Mouse (Mus musculus): ENCODE results near the gene Prpf40b. TPM values are rescaled to one million over a fixed set of nuclear protein-coding genes. Genes with fewer than 3 reads are reported as not detected.
A peak's percentile ranks its signal among the peaks of the same experiment; 100 is the strongest.

The Prpf40b gene
- polyA plus RNA-seq, 1 experiment, result 24.7 TPM

DNA sequence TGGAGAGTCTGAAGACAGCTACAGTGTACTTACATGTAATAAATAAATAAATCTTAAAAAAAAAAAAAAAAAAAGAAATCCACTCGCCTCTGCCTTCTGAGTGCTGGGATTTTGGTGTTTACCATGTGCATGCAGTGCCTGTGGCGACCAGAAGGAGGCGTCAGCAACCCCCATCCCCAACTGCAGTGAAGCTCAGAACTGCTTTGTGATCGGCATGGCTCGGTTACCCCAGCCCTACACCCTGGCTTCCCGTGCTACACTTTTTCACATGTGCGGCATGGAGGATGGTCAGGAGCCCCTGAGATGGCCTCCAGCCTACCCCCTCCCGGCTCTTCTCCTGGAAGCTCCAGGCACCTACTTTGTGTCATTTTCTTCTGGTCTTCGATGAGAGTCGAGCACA is 11.4 kb upstream of the Prpf40b start:
- no peak overlapping the region for H3K4me3 ChIP-seq (ENCODE audit: insufficient read depth, poor library complexity, severe bottlenecking)
- no peaks in the 10 kb centered on the region for H3K79me2 ChIP-seq (ENCODE audit: control insufficient read depth, insufficient read depth)
- TF ChIP-seq MAX (IDR thresholded peaks at IDR 0.05) (no peak), CTCF (IDR thresholded peaks at IDR 0.05; ENCODE audit: control insufficient read depth, insufficient read depth, insufficient read length) (peak; percentile 9)
- H3K36me3 ChIP-seq (ENCODE audit: control insufficient read depth, insufficient read depth), result no peaks in the 10 kb centered on the region
- no peaks in the 10 kb centered on the region for H3K79me3 ChIP-seq (ENCODE audit: low read depth)
- no peak overlapping the region for H3ac ChIP-seq (ENCODE audit: control insufficient read depth, insufficient read length, low read depth)
- H3K27me3 ChIP-seq (ENCODE audit: control insufficient read depth, insufficient read depth, insufficient read length), result peaks cover 7% of the 10 kb centered on the region

DNA sequence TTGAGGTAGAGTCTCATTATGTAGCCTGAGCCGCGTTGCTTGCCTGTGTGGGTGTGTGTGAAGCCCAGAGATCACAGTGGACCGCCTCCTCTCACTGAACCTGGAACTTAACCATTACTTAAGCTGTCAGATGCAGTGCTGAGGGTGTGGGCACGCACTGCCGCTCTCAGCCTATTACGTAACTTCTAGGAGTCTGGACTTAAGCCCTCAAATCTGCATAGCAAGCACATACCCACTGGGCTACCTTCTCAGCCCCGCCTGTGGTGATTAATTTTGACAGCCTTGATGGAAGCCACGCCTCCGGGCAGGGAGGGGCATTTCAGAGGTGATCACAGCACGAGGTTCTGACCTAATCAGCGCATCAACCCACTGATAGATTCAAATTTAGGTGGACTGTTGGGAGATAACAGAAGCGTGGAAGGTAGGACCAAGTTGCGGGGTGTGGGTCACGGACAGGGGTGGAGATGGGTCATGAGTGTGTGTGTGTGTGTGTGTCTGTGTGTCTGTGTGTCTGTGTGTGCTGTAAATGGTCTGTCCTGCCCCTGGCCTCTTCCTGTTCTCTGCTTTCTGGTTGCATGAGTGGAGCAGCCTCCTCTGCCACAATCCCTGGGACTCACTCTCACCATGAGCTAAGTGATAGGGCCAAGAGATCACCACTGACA is 10.2 kb upstream of the Prpf40b start:
- Histone ChIP-seq H3K27me3 (ENCODE audit: control insufficient read depth, insufficient read depth, insufficient read length) (peaks cover 6% of the 10 kb centered on the region), H3K36me3 (ENCODE audit: control insufficient read depth, insufficient read depth) (no peaks in the 10 kb centered on the region), H3K79me3 (ENCODE audit: low read depth) (no peaks in the 10 kb centered on the region), H3K79me2 (ENCODE audit: control insufficient read depth, insufficient read depth) (no peaks in the 10 kb centered on the region), H3K4me3 (ENCODE audit: insufficient read depth, poor library complexity, severe bottlenecking) (no peak overlapping the region), H3ac (ENCODE audit: control insufficient read depth, insufficient read length, low read depth) (no peak overlapping the region)
- TF ChIP-seq FOSL1 (IDR thresholded peaks at IDR 0.05; ENCODE audit: insufficient read depth, low read length, poor library complexity, severe bottlenecking) (no peak), USF1 (IDR thresholded peaks at IDR 0.05; ENCODE audit: low read depth) (no peak), MYOG (IDR thresholded peaks at IDR 0.05; ENCODE audit: control insufficient read depth, extremely low read depth, insufficient read length) (no peak)

DNA sequence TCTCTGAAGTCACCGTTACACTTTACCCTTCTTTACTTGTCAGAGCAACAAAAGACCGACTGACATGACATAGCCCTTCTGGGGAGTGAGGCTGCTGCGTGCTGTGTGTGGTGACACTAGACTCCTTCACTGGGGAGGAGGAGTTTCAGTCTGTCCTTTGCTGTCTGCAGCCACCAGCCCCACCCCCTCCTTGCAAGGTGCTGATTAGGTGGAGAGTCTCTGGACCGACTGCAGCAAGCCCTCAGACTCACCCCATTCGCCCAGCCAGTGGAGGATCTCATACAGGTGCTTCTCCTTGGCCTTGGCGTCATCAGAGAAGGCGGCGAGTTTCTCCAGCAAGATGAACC is 9.7 kb upstream of the Prpf40b start:
- no peak for TF ChIP-seq CTCF (IDR thresholded peaks at IDR 0.05; ENCODE audit: control insufficient read depth, insufficient read depth, insufficient read length)
- TF ChIP-seq USF1 (IDR thresholded peaks at IDR 0.05; ENCODE audit: low read depth), result no peak
- no peak for TF ChIP-seq MYOD1 (IDR thresholded peaks at IDR 0.05; ENCODE audit: control insufficient read depth, insufficient read length, low read depth)
- TF ChIP-seq MAX (IDR thresholded peaks at IDR 0.05), result no peak
- TF ChIP-seq MYOG (IDR thresholded peaks at IDR 0.05; ENCODE audit: control insufficient read depth, extremely low read depth, insufficient read length), result no peak
- no peak for TF ChIP-seq FOSL1 (IDR thresholded peaks at IDR 0.05; ENCODE audit: insufficient read depth, low read length, poor library complexity, severe bottlenecking)
- TF ChIP-seq CEBPB (IDR thresholded peaks at IDR 0.05; ENCODE audit: low read depth), result no peak

DNA sequence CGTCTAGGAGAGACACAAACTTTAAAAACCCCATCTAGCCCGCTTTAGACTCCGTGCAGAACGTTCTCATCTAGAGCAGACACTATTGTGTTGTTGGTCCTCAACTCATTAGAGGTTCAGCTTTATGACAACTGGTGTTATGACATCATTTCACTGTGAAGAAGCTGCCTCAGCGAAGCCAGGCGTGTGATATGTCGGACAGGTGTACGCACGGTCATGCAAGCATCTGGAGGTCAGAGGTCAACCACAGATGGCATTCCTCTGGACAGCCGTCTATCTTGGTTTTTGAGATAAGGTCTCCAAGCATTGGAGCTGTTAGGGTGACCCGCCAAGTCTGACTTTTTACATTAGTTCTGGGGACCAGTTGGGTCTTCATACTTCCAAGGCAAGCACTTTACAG is 4.3 kb upstream of the Prpf40b start:
- Histone ChIP-seq H3K4me3 (ENCODE audit: insufficient read depth, poor library complexity, severe bottlenecking) (no peak overlapping the region), H3ac (ENCODE audit: control insufficient read depth, insufficient read length, low read depth) (no peak overlapping the region), H3K79me2 (ENCODE audit: control insufficient read depth, insufficient read depth) (no peaks in the 10 kb centered on the region), H3K79me3 (ENCODE audit: low read depth) (no peaks in the 10 kb centered on the region), H3K36me3 (ENCODE audit: control insufficient read depth, insufficient read depth) (no peaks in the 10 kb centered on the region), H3K27me3 (ENCODE audit: control insufficient read depth, insufficient read depth, insufficient read length) (no peaks in the 10 kb centered on the region)
- TF ChIP-seq MYOG (IDR thresholded peaks at IDR 0.05; ENCODE audit: control insufficient read depth, extremely low read depth, insufficient read length) (no peak), CTCF (IDR thresholded peaks at IDR 0.05; ENCODE audit: control insufficient read depth, insufficient read depth, insufficient read length) (no peak), CEBPB (IDR thresholded peaks at IDR 0.05; ENCODE audit: low read depth) (no peak), USF1 (IDR thresholded peaks at IDR 0.05; ENCODE audit: low read depth) (no peak), FOSL1 (IDR thresholded peaks at IDR 0.05; ENCODE audit: insufficient read depth, low read length, poor library complexity, severe bottlenecking) (no peak), MAX (IDR thresholded peaks at IDR 0.05) (no peak), MYOD1 (IDR thresholded peaks at IDR 0.05; ENCODE audit: control insufficient read depth, insufficient read length, low read depth) (peak; percentile 96)

More for the DNA sequence above, 9.7 kb upstream of the Prpf40b start:
- Histone ChIP-seq H3ac (ENCODE audit: control insufficient read depth, insufficient read length, low read depth) (no peak overlapping the region), H3K4me3 (ENCODE audit: insufficient read depth, poor library complexity, severe bottlenecking) (no peak overlapping the region), H3K79me3 (ENCODE audit: low read depth) (no peaks in the 10 kb centered on the region), H3K36me3 (ENCODE audit: control insufficient read depth, insufficient read depth) (no peaks in the 10 kb centered on the region), H3K27me3 (ENCODE audit: control insufficient read depth, insufficient read depth, insufficient read length) (peaks cover 3% of the 10 kb centered on the region), H3K79me2 (ENCODE audit: control insufficient read depth, insufficient read depth) (no peaks in the 10 kb centered on the region)

DNA sequence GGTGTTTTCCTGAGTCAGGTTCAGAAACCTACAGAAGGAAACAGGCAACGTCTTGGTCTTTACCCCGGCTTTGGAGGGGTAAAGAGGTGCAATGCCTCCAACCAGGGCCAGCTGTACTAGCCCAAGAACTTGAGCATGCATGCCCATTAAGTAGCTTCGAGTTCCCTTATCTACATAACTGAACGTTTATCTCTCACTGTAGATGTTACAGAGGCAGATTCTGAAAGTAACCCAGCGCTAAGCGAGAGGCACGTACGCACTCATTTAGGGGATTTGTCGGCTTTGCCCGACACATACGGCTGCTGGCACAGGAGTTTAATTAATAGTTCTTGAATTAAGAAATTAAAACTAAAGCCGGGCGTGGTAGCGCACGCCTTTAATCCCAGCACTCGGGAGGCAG is 600 bp upstream of the Prpf40b start:
- Histone ChIP-seq H3ac (ENCODE audit: control insufficient read depth, insufficient read length, low read depth) (peak overlapping the region; percentile 46), H3K79me2 (ENCODE audit: control insufficient read depth, insufficient read depth) (no peaks in the 10 kb centered on the region), H3K79me3 (ENCODE audit: low read depth) (no peaks in the 10 kb centered on the region), H3K36me3 (ENCODE audit: control insufficient read depth, insufficient read depth) (no peaks in the 10 kb centered on the region), H3K27me3 (ENCODE audit: control insufficient read depth, insufficient read depth, insufficient read length) (no peaks in the 10 kb centered on the region), H3K4me3 (ENCODE audit: insufficient read depth, poor library complexity, severe bottlenecking) (peak overlapping the region; percentile 37)
- TF ChIP-seq MYOG (IDR thresholded peaks at IDR 0.05; ENCODE audit: control insufficient read depth, extremely low read depth, insufficient read length), result no peak
- TF ChIP-seq FOSL1 (IDR thresholded peaks at IDR 0.05; ENCODE audit: insufficient read depth, low read length, poor library complexity, severe bottlenecking), result no peak
- TF ChIP-seq MAX (IDR thresholded peaks at IDR 0.05), result no peak
- no peak for TF ChIP-seq MYOD1 (IDR thresholded peaks at IDR 0.05; ENCODE audit: control insufficient read depth, insufficient read length, low read depth)
- TF ChIP-seq CTCF (IDR thresholded peaks at IDR 0.05; ENCODE audit: control insufficient read depth, insufficient read depth, insufficient read length), result no peak
- TF ChIP-seq USF1 (IDR thresholded peaks at IDR 0.05; ENCODE audit: low read depth), result no peak
- no peak for TF ChIP-seq CEBPB (IDR thresholded peaks at IDR 0.05; ENCODE audit: low read depth)

DNA sequence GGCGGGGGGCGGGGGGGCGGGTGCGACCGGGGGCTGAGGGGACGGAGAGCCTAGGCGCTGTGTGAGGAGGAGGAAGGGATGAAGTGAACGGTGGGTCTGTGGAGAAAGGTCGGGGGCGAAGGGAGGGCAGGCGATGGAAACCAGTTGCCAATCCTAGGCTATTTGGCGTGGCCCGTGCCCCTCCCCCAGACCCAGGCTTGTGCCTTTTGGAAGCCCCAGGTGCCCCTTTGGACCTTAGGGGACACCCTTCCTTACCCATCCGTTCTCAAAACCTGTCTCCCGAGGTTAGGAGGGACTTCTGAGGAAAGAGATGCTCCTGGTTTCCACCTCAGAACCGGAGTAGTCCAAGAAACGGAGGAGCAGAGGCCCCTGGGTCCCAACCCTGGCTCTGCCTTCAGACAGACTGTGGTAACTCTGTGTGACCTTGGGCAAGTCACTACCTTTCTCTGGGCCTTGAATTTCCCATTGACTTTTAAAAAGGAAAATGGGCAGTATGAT is 646 bp downstream of the Prpf40b start, which contains the start of gene Fam186b:
Fam186b (minus strand) TSS at position 405 of the 498 bp plus-strand sequence.
- no peak for TF ChIP-seq MAX (IDR thresholded peaks at IDR 0.05)
- no peak for TF ChIP-seq MYOD1 (IDR thresholded peaks at IDR 0.05; ENCODE audit: control insufficient read depth, insufficient read length, low read depth)
- no peak for TF ChIP-seq FOSL1 (IDR thresholded peaks at IDR 0.05; ENCODE audit: insufficient read depth, low read length, poor library complexity, severe bottlenecking)
- TF ChIP-seq USF1 (IDR thresholded peaks at IDR 0.05; ENCODE audit: low read depth), result no peak
- no peak for TF ChIP-seq CEBPB (IDR thresholded peaks at IDR 0.05; ENCODE audit: low read depth)
- TF ChIP-seq CTCF (IDR thresholded peaks at IDR 0.05; ENCODE audit: control insufficient read depth, insufficient read depth, insufficient read length), result no peak
- no peak for TF ChIP-seq MYOG (IDR thresholded peaks at IDR 0.05; ENCODE audit: control insufficient read depth, extremely low read depth, insufficient read length)
- H3K4me3 ChIP-seq (ENCODE audit: insufficient read depth, poor library complexity, severe bottlenecking), result peak within 1 kb of the TSS; percentile 37
- no peaks in the 10 kb centered on the region for H3K79me2 ChIP-seq (ENCODE audit: control insufficient read depth, insufficient read depth)
- peak within 1 kb of the TSS; percentile 58 for H3ac ChIP-seq (ENCODE audit: control insufficient read depth, insufficient read length, low read depth)
- no peaks in the 10 kb centered on the region for H3K27me3 ChIP-seq (ENCODE audit: control insufficient read depth, insufficient read depth, insufficient read length)
- H3K79me3 ChIP-seq (ENCODE audit: low read depth), result no peaks in the 10 kb centered on the region
- no peaks in the 10 kb centered on the region for H3K36me3 ChIP-seq (ENCODE audit: control insufficient read depth, insufficient read depth)

Measured in C2C12 (cell line).